Comparison of ENCODE assay signal across 28 mouse cellular contexts in the genomic region with DNA sequence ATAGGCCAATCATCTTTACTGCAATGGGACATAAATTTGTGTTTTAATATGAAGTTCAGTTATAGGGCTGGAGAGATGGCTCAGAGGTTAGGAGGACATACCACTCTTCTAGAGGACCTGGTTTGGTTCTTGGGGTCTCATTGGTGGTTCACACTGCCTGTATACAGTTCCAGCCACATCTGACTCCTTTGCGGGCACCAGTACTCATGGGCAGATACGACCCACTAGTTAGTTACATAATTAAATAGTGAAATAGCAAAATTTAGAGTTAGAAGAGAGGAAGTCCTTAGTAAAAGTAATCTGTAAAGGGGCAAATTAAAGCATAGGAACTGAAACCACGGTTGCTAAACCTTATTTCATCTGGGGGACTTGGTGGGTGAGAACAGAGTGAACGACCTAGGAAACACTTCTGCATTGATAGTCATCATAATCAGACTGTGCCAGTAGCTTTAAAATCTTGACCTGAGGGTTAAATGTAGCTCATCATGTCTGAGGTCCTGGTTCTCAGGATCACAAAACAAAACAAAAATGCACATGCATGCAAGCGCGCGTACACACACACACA.
"Had no signal": no experiment of that assay in that cellular context is flagged by ENCODE, and none has a peak within 500 bp of the region (broad histone marks: within the 10 kb centered on the region; RNA-seq: fewer than 3 reads in every experiment).

No protein-coding gene starts in this region.

- H3K9me3 ChIP-seq: heart, embryonic 10.5 days; heart, embryonic 13.5 days; heart, embryonic 15.5 days; hindbrain, embryonic 12.5 days; intestine, embryonic 15.5 days; kidney, embryonic 15.5 days; limb, embryonic 10.5 days; limb, embryonic 12.5 days; liver, embryonic 13.5 days had no signal

- H3K4me3 ChIP-seq: gastrocnemius, adult 2 months; heart, embryonic 10.5 days; heart, embryonic 13.5 days; heart, embryonic 15.5 days; hindbrain, embryonic 12.5 days; intestine, embryonic 15.5 days; kidney, embryonic 15.5 days; limb, embryonic 10.5 days; limb, embryonic 12.5 days; liver, embryonic 13.5 days had no signal

- H3K4me2 ChIP-seq: heart, embryonic 13.5 days; heart, embryonic 15.5 days; hindbrain, embryonic 12.5 days; hindbrain, embryonic 14.5 days; intestine, embryonic 15.5 days; kidney, embryonic 15.5 days; limb, embryonic 12.5 days; liver, embryonic 11.5 days; liver, embryonic 13.5 days had no signal

- DNase-seq: gastrocnemius, adult 2 months; gastrocnemius, postnatal 10 days; gastrocnemius, postnatal 25 days; heart, adult 18-20 months; heart, postnatal 14 days; heart, postnatal 36 days; kidney, adult 18-20 months; kidney, adult 8-10 months; kidney, postnatal 14 days; kidney, postnatal 4 days; layer of hippocampus, adult 9-11 months; layer of hippocampus, postnatal 36 days; liver; liver, embryonic 13.5 days had no signal

- H3K36me3 ChIP-seq: intestine, embryonic 15.5 days had no signal

- H3K4me1 ChIP-seq: heart, embryonic 10.5 days; hindbrain, embryonic 12.5 days; intestine, embryonic 15.5 days; kidney, embryonic 15.5 days; limb, embryonic 10.5 days; limb, embryonic 12.5 days; liver, embryonic 13.5 days had no signal

- H3K27me3 ChIP-seq: heart, embryonic 13.5 days; heart, embryonic 15.5 days; hindbrain, embryonic 12.5 days; intestine, embryonic 15.5 days; kidney, embryonic 15.5 days; limb, embryonic 12.5 days; liver, embryonic 13.5 days had no signal

- H3K9ac ChIP-seq: heart, embryonic 13.5 days; heart, embryonic 15.5 days; hindbrain, embryonic 12.5 days; hindbrain, embryonic 14.5 days; intestine, embryonic 15.5 days; kidney, embryonic 15.5 days; limb, embryonic 12.5 days; liver, embryonic 13.5 days had no signal

- H3K27ac ChIP-seq: gastrocnemius, adult 2 months; heart, embryonic 10.5 days; heart, embryonic 13.5 days; heart, embryonic 15.5 days; hindbrain, embryonic 12.5 days; hindbrain, embryonic 14.5 days; intestine, embryonic 15.5 days; kidney, embryonic 15.5 days; kidney, postnatal 0 days; limb, embryonic 10.5 days; limb, embryonic 12.5 days; liver, embryonic 13.5 days had no signal

- ATAC-seq: hindbrain, embryonic 16.5 days; inflammation-experienced regulatory T-cells, adult 6 months; intestine, embryonic 15.5 days; intestine, postnatal 0 days had no signal
